Mouse (Mus musculus) liver, adult (tissue): ENCODE measurements at regions not wholly inside any gene's neighbourhood (a gene's known extent, or its start where the extent isn't known, plus 50 kb on each side); places are given as distances from the start of the nearest gene placed in this dataset.

Experiments used
- GATA4 ChIP-seq: IDR thresholded peaks from 2 replicates; pipeline ENCODE4 v1.6.1; 2014; ENCODE audit warnings: mild to moderate bottlenecking, low read length; ENCODE audit not compliant: insufficient replicate concordance

DNA sequence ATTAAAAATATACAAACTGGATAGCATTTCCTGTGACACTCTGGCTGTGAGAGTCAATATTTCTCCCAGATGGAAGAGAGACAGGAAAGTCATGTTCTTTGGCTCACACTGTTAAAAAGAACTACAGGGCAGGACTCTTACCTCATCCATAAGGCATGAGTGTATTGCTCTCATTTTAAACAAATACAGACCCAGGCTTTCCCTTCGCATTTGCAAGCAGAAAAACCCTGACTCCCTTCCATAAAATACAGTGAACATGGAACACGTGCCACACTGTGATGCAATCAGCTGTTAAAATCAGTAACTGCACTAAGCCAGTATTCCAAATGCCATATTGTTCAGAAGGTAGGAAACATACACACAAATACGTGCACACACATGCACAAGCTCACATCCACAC, 323.1 kb downstream of the Agtpbp1 start:
- no peak for TF ChIP-seq GATA4

DNA sequence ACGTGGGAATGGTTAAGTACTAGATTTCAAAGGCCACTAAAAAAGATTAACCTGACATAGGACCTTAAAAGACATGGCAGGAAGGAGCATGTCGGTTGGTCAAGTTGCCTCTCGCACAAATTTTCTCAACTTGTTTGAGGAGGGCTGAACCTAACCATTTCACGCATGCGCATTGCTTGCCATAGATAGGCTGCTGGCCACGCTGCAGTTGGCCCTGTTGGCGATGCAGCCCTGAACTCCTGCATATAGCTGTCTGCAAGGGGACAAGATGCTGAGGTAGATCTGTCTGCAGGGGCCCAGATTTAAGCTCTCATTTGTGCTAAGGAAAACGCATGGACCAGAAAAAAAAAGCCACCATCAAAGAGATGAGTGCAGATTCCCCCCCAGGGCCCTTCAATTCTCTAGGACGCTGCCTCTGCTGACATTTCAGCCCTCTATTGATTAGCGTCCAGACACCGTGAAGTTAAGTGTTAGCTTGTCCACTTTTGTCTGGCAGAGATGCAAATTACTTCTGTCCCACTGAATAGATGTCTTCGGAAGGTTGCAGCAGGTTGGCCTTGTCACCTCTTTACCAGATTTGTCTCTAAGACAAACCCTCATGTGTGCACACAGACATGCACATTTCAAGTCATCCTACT, 329.1 kb downstream of the Agtpbp1 start:
- TF ChIP-seq GATA4: no peak

DNA sequence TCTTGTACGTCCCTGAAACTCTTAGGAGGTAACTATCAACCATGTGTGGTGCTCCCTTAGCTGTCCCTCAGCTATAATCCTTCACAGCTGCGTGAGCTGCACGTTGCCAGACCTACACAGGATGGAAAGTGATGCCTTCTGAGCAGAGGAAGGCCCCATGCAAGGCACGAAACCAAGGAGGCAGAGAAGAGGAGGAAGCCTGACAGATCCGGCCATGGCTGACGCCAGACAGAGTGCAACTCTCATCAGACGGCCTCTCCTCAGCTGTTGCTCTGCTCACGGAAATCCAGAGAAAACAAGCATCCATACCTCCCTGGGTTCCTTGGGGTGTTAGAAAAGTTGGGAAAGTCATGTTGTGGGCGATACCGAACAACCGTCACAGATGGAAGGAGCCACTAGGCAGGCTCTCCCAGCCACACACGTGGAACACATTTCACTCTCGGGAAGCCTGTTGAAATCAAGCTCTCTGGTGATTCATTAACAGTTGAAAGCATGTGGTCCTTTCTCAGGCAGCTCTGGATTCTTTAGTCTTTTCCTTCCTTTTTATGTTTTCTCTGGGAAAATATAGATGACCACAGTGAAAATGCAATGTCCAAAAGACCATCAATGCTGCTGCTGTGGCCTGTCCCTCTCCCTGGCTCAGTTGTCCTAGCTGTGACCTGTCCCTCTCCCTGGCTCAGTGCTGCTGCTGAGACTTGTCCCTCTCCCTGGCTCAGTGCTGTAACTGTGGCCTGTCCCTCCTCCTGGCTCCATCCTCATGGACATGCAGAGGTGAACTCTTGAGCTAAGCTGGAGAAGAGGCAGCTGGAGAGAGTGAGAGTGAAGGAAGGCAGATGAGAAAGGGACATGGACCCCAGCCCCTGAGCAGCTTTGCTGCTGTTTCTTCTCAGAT, 331.1 kb downstream of the Agtpbp1 start:
- no peak for TF ChIP-seq GATA4

DNA sequence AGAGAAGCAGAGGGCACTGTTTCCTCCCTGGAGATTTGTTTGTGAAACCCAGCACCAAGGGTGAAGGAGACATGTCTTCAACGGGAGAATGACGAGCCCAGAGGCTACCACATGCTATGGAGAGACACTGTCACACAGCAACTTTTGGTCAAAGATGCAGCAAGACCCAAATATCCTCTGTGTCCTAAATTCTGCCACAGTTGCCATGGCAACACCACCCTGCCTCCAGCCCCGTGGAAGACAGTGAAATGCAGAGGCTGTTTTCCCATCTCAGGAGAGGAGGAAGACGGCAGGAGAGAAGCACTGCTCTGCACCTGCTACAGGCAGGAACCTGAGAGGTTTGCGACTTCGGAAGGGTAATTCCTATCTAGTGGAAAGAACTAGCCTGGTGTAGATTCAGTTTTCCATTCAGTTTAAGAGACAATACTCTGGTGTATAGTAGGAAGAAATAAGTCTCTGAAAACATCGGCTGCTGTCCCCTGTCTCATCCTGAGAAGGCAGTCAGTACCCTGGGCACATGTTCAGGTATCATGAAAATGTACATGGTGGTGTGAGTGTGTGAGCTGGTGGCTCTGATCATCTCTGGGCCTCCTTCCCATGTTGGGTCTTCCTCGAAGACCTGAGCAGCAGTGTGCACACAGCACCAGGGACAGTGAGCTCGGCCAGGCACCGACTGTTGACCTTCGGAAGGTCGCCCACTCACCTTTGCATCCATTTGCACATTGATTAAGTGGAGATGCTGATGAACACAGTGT, 333.6 kb downstream of the Agtpbp1 start:
- no peak for TF ChIP-seq GATA4

DNA sequence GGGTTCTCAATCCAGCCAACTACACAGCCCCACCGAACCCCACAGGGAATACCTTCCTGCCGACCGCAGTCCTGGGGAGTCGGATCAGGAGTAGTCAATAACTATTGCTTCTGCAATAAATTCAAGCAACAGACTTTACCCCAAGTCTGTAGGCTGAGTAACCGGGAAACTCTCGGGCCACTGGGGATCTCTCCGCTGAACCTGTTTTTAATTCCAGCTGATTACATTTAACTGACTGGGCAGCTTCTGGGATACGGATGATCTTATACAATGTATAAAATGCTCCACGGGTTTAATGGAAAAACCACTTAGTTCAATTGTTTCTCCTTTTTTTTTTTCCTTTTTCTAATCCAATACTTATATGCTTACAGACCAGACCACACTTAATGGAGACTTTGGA, 336.6 kb downstream of the Agtpbp1 start:
- no peak for TF ChIP-seq GATA4

DNA sequence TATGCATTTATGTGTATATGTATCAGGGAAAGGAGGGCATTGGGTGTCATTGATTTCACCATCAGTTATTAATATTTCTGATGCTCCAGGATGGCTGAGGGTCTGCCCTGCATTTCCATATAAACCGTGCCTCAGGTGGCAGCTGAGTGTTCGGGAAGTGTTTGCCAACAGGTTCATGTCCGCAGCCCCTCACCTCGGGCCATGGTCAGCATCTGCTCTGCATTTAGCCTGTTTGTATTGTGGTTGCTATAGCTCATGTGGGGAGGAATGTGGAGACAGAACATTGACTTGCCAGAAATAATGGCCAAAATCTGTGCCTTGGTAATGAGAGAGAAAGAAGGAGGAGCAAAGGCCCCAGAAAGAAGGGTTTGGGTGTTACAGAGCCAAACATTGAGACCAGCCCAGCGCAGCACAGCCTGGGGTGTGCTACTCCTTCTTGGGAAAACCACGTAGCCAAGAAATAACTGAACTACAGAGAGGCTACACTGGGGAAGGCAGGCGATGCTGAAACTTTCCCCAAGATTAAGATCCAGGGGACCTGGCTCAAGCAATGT, 338.0 kb downstream of the Agtpbp1 start:
- TF ChIP-seq GATA4: no peak

DNA sequence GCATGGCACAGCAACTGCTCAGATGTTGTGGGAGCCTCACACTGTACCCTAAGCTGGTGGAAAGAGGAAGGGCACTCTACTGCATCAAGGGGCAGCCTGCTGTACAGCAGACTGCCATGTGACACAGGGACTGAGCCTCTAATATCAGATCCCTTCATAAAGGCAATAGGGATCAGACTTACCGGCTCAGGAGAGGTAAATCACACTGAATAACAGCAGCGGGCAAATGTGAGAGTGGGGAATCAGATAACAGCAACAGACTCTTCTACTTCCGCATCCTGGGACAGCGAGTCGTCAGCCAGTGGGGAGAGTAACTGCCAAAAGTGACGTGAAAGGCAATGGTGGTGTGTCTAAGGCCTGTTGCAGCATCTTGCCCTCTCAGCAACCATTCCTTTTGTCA, 339.0 kb downstream of the Agtpbp1 start:
- TF ChIP-seq GATA4: no peak

DNA sequence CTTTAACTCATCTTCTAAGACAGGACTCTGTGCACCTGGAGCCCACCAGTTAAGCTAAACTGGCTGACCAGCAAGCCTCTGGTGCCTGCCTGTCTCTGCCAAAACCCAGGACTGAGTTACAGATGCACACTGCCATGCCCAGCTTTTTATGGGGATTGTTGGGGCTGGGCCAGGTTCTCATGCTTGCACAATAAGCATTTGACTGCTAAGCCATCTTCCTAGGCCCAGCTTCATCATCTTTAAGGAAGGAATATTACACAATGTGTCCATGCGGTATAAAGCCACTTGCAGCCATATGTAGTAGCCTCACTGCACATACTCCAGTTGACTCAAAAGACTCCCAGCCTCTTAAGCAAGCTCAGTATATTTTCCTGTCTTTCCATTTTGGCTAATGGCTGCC, 340.4 kb downstream of the Agtpbp1 start:
- TF ChIP-seq GATA4: no peak

DNA sequence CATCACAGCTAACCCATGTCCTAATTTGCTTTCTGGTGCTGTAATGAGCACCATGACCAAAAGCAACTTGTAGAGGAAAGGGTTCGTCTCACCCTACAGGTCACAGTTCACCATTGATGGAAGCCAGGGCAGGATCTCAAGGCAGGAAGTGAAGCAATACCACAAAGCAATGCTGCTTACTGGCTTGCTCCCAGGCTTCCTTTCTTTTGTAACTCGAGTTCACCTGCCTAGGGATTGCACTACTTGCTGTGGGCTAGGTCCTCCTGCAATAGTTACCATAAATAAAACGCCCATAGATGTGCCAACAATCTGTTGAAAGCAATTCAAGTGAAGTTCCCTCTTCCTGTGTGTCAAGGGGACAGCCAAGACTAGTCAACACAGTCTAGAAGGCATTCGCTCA, 342.4 kb downstream of the Agtpbp1 start:
- no peak for TF ChIP-seq GATA4

DNA sequence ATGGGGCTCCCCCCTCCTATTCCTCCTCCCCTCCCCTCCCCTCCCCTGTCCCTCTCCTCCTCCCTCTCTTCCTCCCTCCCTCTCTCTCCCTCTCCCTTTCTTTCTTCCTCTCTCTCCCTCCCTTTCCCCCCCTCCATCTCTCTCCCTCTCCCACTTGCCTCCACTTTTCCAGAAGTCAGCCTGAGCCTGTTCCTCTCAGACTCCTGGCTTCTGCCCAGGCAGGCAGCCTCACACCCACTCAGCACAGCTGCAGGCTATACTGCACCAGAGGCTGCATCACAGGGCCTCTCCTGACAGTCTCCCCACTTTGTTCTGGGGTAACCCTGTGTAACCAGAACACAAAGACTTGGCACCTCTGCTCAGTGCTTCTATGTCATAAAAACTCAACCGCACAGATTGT, 346.3 kb downstream of the Agtpbp1 start:
- no peak for TF ChIP-seq GATA4

DNA sequence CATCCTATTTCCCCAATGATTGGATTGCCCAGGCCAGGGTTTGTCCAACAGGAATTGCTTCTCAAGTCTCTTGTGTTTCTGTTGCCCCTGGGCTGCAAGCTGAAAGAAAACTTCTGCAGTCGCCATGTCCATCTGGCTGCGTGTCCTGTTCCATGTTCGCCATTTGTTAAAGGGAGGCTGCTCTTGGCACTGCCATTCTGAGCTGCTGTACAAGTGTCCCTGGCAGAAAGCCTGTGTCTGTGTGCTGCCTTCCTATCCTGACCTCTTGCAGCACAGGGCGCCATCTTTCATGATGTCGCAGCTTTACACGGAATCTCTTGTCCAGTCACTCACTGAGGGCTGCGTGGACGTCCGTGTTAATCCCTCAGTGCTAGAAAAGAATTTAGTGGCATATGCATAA, 349.2 kb downstream of the Agtpbp1 start:
- TF ChIP-seq GATA4: no peak

DNA sequence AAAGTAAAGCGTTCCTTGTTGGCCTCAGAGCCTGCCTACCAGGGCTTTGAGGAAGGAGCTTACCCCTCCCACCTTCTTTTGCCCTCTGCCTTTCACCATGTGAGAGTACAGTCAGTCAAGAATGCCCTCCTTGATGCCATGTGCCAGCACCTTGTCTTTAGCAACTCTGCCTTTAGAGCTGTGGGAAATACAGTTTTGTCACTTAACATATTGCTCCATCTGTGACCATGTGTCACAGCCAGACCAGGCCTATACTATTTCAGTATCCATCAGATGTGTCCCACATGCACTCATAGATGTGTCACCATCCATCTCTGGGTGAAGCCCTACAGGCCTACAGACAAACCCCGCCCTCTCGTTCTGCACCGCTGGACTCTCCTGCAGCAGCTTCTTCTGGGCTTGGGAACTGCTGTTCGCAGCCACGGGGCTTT, 355.9 kb downstream of the Agtpbp1 start:
- TF ChIP-seq GATA4: no peak

DNA sequence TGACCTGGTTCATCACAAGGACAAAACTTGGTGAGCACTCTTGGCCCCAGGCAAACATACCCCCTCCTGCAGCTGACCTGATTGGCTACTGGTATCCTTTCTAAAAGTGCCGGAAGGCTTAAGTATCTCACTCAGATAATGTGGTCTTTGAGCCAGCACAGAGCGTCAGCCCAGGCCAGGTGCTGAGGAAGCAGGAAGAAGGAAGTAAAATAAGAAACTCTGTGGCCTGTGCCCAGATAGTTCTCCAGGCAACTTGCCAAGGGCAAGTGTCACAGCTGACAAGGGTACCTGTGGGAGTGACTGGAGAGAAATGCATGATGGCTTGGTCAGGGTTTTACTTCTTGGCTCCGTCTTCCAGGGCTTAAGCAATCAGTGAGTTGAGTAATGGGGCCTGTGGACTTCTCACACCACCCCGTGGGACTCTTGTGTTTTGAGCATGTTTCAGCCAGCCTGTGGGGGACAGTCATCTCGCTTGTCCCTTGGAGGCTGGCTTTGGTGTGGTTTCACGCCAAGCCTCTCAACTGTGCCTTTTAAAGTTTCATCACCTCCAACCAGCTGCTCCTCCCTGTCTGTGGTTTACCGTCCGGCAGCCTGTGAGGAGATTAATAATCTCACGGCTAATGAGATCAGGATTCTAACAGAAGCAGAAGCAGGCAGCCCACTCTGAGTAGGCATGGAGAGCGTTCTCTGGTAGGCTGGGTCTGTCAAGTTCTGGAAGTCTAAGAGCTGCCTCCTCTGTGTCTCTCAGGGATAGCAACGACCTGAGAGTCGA, 356.8 kb downstream of the Agtpbp1 start:
- no peak for TF ChIP-seq GATA4

DNA sequence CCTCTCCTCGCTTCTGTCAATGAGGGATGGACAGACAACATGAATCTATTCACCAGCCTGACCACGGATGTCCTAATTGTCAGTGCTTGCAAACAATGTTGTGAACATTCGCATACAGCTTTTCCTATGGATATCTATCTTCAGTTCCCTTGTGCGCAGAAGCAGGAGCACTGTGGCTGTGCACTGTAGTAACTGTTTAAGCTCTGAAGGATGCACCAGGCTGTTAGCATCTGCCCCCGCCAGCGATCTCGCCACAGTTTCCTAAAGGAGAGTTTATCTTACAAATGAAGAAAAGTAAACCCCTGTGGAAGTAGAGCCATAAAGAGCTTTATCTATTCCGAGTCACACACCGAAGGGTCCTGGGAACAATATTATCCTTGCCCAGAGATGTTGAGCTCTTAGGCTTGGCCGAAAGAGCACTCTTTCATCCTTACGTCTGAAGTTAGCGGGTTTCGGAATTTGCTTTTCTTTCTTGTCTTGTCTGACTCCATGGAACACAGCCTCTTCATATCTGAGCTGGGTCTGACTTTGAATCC, 357.4 kb downstream of the Agtpbp1 start:
- no peak for TF ChIP-seq GATA4
